Mouse (Mus musculus): ENCODE results near the gene Map1lc3b. TPM values are rescaled to one million over a fixed set of nuclear protein-coding genes. Genes with fewer than 3 reads are reported as not detected.

Gene Map1lc3b
- polyA plus RNA-seq, 1 experiment: 101 TPM

GRCm38 (mm10) chr8:121647511-121648215 lies 57.5 kb downstream of the Map1lc3b start:
- Histone ChIP-seq H3K4me3 (ENCODE audit: insufficient read depth, poor library complexity, severe bottlenecking) (no peak overlapping the region), H3ac (ENCODE audit: control insufficient read depth, insufficient read length, low read depth) (no peak overlapping the region), H3K79me2 (ENCODE audit: control insufficient read depth, insufficient read depth) (peaks cover 96% of the 10 kb centered on the region), H3K36me3 (ENCODE audit: control insufficient read depth, insufficient read depth) (peaks cover 18% of the 10 kb centered on the region), H3K79me3 (ENCODE audit: low read depth) (peaks cover 89% of the 10 kb centered on the region), H3K27me3 (ENCODE audit: control insufficient read depth, insufficient read depth, insufficient read length) (no peaks in the 10 kb centered on the region)
- no peak for TF ChIP-seq USF1 (IDR thresholded peaks at IDR 0.05; ENCODE audit: low read depth)
- no peak for TF ChIP-seq CTCF (IDR thresholded peaks at IDR 0.05; ENCODE audit: control insufficient read depth, insufficient read depth, insufficient read length)
- TF ChIP-seq FOSL1 (IDR thresholded peaks at IDR 0.05; ENCODE audit: insufficient read depth, low read length, poor library complexity, severe bottlenecking): no peak
- no peak for TF ChIP-seq MYOD1 (IDR thresholded peaks at IDR 0.05; ENCODE audit: control insufficient read depth, insufficient read length, low read depth)
- no peak for TF ChIP-seq CEBPB (IDR thresholded peaks at IDR 0.05; ENCODE audit: low read depth)
- no peak for TF ChIP-seq MYOG (IDR thresholded peaks at IDR 0.05; ENCODE audit: control insufficient read depth, extremely low read depth, insufficient read length)
- no peak for TF ChIP-seq MAX (IDR thresholded peaks at IDR 0.05)

Other genes starting within 250 kb of the Map1lc3b start
- gene 1700018B08Rik, start 46.0 kb upstream of the Map1lc3b start, polyA plus RNA-seq (2012; fragmentation: generic; extraction: Trizol): not detected
- 9.4 TPM for gene Fbxo31, start 11.6 kb upstream of the Map1lc3b start, polyA plus RNA-seq (2012; fragmentation: generic; extraction: Trizol)
- gene Zcchc14, start 62.5 kb downstream of the Map1lc3b start, polyA plus RNA-seq (2012; fragmentation: generic; extraction: Trizol): 18.2 TPM
- 0.02 TPM for gene Jph3, start 139.3 kb downstream of the Map1lc3b start, polyA plus RNA-seq (2012; fragmentation: generic; extraction: Trizol)
- gene Klhdc4, start 239.2 kb downstream of the Map1lc3b start, polyA plus RNA-seq (2012; fragmentation: generic; extraction: Trizol): 53.5 TPM

Measured in C2C12 (cell line).